Mouse (Mus musculus): ENCODE data around the gene Olfr573-ps1. TPM values are rescaled to one million over a fixed set of nuclear protein-coding genes. Genes with fewer than 3 reads are reported as not detected.

Gene Olfr573-ps1
- not detected in 2 replicates for polyA plus RNA-seq (2015; fragmentation: Nextera tagmentation; extraction: Ambion mirVana)

DNA sequence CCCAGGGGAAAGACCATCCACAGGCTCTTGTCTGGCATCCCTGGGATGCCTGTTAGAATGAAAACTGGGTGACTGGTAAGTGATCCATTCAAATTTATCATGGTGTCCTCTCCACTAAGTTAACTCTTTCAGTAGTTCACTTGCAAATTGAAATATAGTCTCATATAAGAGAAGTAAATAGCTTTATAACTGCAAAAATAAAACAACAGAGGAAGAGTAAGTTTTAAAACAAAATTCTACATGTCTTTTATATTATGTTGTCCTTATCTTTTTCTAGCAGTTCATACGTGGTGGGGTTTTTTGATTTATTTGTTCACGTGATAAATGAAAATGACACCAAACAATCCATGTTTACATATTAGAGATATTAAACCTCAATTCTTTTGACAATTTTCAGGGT, at the start of gene Olfr573-ps1:
Olfr573-ps1 (minus strand) TSS at position 101 of the 400 bp plus-strand sequence.
- Histone ChIP-seq H3K4me2 (no peak within 1 kb of the TSS), H3K4me1 (no peaks in the 10 kb centered on the region), H3K9me3 (no peaks in the 10 kb centered on the region), H3K27ac (no peak within 1 kb of the TSS), H3K4me3 (no peak within 1 kb of the TSS), H3K9ac (no peak within 1 kb of the TSS), H3K27me3 (replicated peaks) (no peaks in the 10 kb centered on the region), H3K36me3 (replicated peaks) (no peaks in the 10 kb centered on the region)
- no peak for ATAC-seq (replicated peaks)
- WGBS, result 86% methylated on average over 2 of the region's 2 CpGs

- H3K4me3 ChIP-seq, result no peak within 1 kb of the TSS
- no peak within 1 kb of the TSS for H3K27ac ChIP-seq
- 76% methylated on average over 3 of the region's 3 CpGs for WGBS
- no peaks in the 10 kb centered on the region for H3K36me3 ChIP-seq (replicated peaks)
- H3K9me3 ChIP-seq, result no peaks in the 10 kb centered on the region
- no peak for ATAC-seq (replicated peaks)
- H3K4me2 ChIP-seq, result no peak within 1 kb of the TSS
- H3K27me3 ChIP-seq (replicated peaks), result no peaks in the 10 kb centered on the region
- H3K4me1 ChIP-seq, result no peaks in the 10 kb centered on the region
- H3K9ac ChIP-seq, result no peak within 1 kb of the TSS
Measured at GRCm38 (mm10) chr7:102989224-102989623, 46.8 kb upstream of the Olfr573-ps1 start, which contains the start of gene Olfr578. Olfr578 (minus strand) TSS chr7:102989324.

DNA sequence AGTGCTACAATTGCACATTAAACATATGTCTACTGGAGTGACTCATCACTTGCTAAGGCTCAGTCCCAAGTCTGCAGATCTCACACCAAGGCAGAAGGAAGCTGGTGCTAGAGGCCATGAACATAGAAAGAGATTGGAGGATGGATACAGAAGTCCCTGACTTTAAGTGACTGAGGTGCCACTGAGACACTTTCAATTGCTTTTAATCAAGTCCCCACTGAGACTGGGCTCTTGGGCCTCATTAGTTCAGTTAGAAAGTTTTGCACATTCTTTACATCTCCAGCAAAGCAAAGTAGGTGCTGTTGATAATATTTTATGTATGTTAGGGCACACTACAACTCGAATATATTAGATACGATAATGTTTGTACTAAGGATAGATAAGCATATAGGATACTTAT, 33.5 kb upstream of the Olfr573-ps1 start, which contains the start of gene Olfr577:
Olfr577 (minus strand) TSS at position 101 of the 400 bp plus-strand sequence.
- ATAC-seq (replicated peaks), result no peak
- Histone ChIP-seq H3K4me1 (no peaks in the 10 kb centered on the region), H3K27ac (no peak within 1 kb of the TSS), H3K4me2 (no peak within 1 kb of the TSS), H3K27me3 (replicated peaks) (no peaks in the 10 kb centered on the region), H3K9ac (no peak within 1 kb of the TSS), H3K9me3 (no peaks in the 10 kb centered on the region), H3K36me3 (replicated peaks) (no peaks in the 10 kb centered on the region), H3K4me3 (no peak within 1 kb of the TSS)
- 84% methylated on average over 2 of the region's 2 CpGs for WGBS

GRCm38 (mm10) chr7:102974399-102974798, 32.0 kb upstream of the Olfr573-ps1 start:
- Histone ChIP-seq H3K4me2 (no peak overlapping the region), H3K4me3 (no peak overlapping the region), H3K4me1 (no peaks in the 10 kb centered on the region), H3K36me3 (replicated peaks) (no peaks in the 10 kb centered on the region), H3K27me3 (replicated peaks) (no peaks in the 10 kb centered on the region), H3K9ac (no peak overlapping the region), H3K9me3 (no peaks in the 10 kb centered on the region), H3K27ac (no peak overlapping the region)
- 48% methylated on average over 1 of the region's 1 CpGs for WGBS
- no peak for ATAC-seq (replicated peaks)

DNA sequence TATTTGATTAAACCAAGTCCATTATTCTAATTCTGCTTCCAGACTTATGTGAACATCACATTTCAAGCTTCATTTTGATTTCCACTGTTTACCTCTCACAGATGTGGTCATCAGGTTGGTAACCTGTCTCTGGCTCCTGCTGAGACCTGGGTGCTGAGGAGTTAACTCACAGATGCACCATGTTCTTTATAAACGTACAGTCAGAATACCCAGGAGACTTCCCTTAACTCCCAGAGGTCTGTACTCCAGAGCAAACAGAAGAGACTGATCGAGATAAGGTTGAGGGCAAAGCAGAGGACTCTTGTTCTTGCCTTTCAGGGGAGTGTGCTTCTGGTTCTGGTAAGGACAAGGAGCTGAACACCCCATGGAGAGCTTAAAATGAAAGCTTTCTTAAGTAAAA, 20.0 kb upstream of the Olfr573-ps1 start, which contains the start of gene Olfr576:
Olfr576 (plus strand) TSS at position 301 of the 400 bp plus-strand sequence.
- ATAC-seq (replicated peaks), result no peak
- 63% methylated on average over 2 of the region's 2 CpGs for WGBS

DNA sequence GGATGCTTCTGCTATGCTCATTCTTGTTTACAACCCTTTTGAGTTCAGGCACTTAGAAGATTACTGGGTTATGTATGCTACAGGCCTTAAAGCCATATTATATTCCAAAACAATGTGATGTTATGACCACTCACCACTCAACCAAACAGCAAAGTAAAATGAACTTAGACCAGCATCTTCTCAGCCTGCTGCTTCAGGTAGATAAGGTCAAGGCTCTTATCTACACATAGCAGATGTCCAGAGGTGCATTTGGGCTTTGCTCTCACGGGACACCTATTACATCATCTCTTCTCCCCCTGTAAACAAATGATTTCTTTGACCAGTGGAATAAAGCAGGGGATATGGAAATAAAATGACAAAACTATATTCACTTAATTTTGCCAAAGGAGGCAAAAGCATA, 16.2 kb upstream of the Olfr573-ps1 start, which contains the start of gene Olfr575:
Olfr575 (minus strand) TSS at position 183 of the 400 bp plus-strand sequence.
- Histone ChIP-seq H3K27me3 (replicated peaks) (no peaks in the 10 kb centered on the region), H3K9ac (no peak within 1 kb of the TSS), H3K4me1 (no peaks in the 10 kb centered on the region), H3K27ac (no peak within 1 kb of the TSS), H3K4me3 (no peak within 1 kb of the TSS), H3K9me3 (no peaks in the 10 kb centered on the region), H3K4me2 (no peak within 1 kb of the TSS), H3K36me3 (replicated peaks) (no peaks in the 10 kb centered on the region)
- 76% methylated on average over 1 of the region's 1 CpGs for WGBS
- ATAC-seq (replicated peaks), result no peak

More for the DNA sequence above, 20.0 kb upstream of the Olfr573-ps1 start, which contains the start of gene Olfr576:
- Histone ChIP-seq H3K27me3 (replicated peaks) (no peaks in the 10 kb centered on the region), H3K9ac (no peak within 1 kb of the TSS), H3K9me3 (no peaks in the 10 kb centered on the region), H3K4me1 (no peaks in the 10 kb centered on the region), H3K36me3 (replicated peaks) (no peaks in the 10 kb centered on the region), H3K27ac (no peak within 1 kb of the TSS), H3K4me2 (no peak within 1 kb of the TSS), H3K4me3 (no peak within 1 kb of the TSS)

DNA sequence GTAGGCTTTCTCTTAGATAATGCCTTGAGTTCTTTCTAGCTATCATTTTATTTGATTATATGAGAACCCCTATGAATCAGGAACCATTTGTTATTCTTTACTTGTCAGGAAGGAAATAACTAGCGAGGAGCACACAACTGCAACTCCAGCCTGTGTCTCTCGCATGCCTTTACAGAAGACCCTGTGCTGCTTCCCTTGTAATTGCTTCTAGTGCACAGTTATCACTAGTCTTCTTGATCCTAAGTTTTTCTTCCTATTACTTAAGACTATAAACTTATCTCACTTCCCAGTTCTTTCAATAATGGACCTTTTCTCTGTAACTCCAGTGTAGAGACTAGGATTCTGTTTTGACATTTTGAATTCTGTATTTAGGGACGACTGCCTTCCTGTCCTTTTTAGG, 15.8 kb upstream of the Olfr573-ps1 start:
- ATAC-seq (replicated peaks), result no peak
- Histone ChIP-seq H3K4me2 (no peak overlapping the region), H3K27ac (no peak overlapping the region), H3K27me3 (replicated peaks) (no peaks in the 10 kb centered on the region), H3K9ac (no peak overlapping the region), H3K4me1 (no peaks in the 10 kb centered on the region), H3K36me3 (replicated peaks) (no peaks in the 10 kb centered on the region), H3K9me3 (no peaks in the 10 kb centered on the region), H3K4me3 (no peak overlapping the region)
- 86% methylated on average over 3 of the region's 3 CpGs for WGBS

DNA sequence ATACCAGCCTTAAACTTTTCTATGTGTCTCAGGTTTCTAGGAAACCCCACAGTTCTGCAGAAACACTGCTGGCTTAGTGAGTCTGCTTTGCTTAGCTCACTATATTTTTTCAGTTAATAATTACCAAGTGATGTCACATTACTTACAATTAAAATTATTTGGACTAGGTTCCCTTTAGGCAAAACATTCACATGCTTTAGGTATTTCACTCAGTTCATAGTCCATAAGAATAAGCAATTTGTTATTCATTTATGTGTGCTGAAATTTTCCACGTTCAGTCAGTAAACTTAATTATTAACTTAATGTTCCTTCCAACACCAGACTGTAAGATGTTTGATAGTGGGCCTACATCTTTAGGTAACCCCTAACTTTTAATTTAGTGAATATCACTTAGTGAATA, 8.4 kb upstream of the Olfr573-ps1 start:
- Histone ChIP-seq H3K27ac (no peak overlapping the region), H3K36me3 (replicated peaks) (no peaks in the 10 kb centered on the region), H3K4me3 (no peak overlapping the region), H3K4me1 (no peaks in the 10 kb centered on the region), H3K9me3 (no peaks in the 10 kb centered on the region), H3K9ac (no peak overlapping the region), H3K27me3 (replicated peaks) (no peaks in the 10 kb centered on the region), H3K4me2 (no peak overlapping the region)
- no peak for ATAC-seq (replicated peaks)
- 79% methylated on average over 1 of the region's 1 CpGs for WGBS

- H3K4me2 ChIP-seq, result no peak within 1 kb of the TSS
- no peaks in the 10 kb centered on the region for H3K36me3 ChIP-seq (replicated peaks)
- WGBS, result 94% methylated on average over 1 of the region's 1 CpGs
- H3K27ac ChIP-seq, result no peak within 1 kb of the TSS
- no peak within 1 kb of the TSS for H3K9ac ChIP-seq
- H3K4me1 ChIP-seq, result no peaks in the 10 kb centered on the region
- no peaks in the 10 kb centered on the region for H3K27me3 ChIP-seq (replicated peaks)
- no peak for ATAC-seq (replicated peaks)
- no peaks in the 10 kb centered on the region for H3K9me3 ChIP-seq
- H3K4me3 ChIP-seq, result no peak within 1 kb of the TSS
Measured at GRCm38 (mm10) chr7:102948167-102948566, 5.8 kb upstream of the Olfr573-ps1 start, which contains the start of gene Olfr574. Olfr574 (plus strand) TSS chr7:102948467.

- Histone ChIP-seq H3K36me3 (replicated peaks) (no peaks in the 10 kb centered on the region), H3K4me2 (no peak overlapping the region), H3K4me3 (no peak overlapping the region), H3K4me1 (no peaks in the 10 kb centered on the region), H3K9me3 (no peaks in the 10 kb centered on the region), H3K9ac (no peak overlapping the region), H3K27ac (no peak overlapping the region), H3K27me3 (replicated peaks) (no peaks in the 10 kb centered on the region)
- no peak for ATAC-seq (replicated peaks)
- 91% methylated on average over 1 of the region's 1 CpGs for WGBS
Measured at GRCm38 (mm10) chr7:102943417-102943816, 1.0 kb upstream of the Olfr573-ps1 start.

DNA sequence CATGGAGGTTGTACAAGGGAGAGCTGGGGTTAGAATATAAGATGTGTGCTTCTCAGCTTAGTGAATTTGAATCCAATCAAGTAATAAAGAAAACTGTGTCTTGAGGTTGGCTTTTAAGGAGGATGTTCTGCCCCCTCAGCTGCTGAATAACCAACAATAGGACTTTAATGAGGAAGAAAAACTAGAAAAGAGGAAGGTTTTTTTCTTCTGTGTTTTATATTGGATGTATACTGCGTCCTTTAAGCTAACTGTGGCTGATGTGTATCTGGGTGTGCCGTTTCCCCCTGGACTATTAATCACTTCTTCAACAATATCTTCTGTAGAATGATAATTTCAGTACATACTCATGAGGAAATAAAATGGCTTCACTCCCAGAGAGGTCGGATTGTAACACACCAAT, 15.3 kb downstream of the Olfr573-ps1 start:
- no peaks in the 10 kb centered on the region for H3K36me3 ChIP-seq (replicated peaks)
- no peak overlapping the region for H3K27ac ChIP-seq
- H3K4me1 ChIP-seq, result no peaks in the 10 kb centered on the region
- H3K4me2 ChIP-seq, result no peak overlapping the region
- no peaks in the 10 kb centered on the region for H3K27me3 ChIP-seq (replicated peaks)
- H3K9me3 ChIP-seq, result no peaks in the 10 kb centered on the region
- WGBS, result 81% methylated on average over 3 of the region's 3 CpGs
- ATAC-seq (replicated peaks), result no peak
- no peak overlapping the region for H3K9ac ChIP-seq
- H3K4me3 ChIP-seq, result no peak overlapping the region

DNA sequence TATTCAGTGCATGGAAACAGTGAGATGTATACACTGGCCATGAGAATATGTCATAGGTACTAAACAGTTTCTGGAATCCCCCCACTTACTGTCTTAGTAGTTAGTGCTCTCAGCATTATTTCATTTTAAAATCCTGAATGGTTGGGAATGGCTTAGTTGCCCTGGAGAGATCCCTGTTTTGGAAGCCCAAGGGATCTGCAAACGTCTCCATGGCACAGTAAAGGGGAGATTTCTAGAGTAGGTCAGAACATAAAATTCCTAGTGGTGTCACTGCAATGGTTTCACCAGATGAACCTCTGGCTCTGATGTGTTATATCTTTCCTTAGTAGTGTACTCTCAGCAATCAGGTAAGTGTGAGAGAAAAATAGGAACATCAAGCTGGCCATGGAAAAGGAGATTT, 18.3 kb downstream of the Olfr573-ps1 start, which contains the start of gene Olfr572:
Olfr572 (plus strand) TSS at position 301 of the 400 bp plus-strand sequence.
- no peak for ATAC-seq (replicated peaks)

DNA sequence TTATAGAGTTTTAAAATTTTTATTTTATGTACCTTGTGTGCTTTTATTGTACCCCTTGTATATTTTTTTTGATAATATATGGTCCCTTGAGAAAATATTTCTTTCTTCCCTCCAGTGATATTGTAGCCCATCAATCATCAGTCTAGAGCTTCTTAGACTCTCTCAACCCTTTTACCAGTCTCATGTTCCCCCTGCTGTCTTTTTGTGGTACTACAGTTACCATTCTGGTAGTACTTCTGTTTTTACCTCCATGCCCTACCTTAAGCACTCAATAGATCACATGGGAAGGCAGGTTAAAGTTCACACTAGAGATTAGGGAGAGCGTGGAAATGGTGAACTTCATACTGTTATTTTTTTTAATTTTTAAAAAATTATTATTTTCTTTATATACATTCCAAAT, 22.7 kb downstream of the Olfr573-ps1 start:
- 15% methylated on average over 1 of the region's 1 CpGs for WGBS
- H3K4me1 ChIP-seq, result no peaks in the 10 kb centered on the region

More for the DNA sequence above, 18.3 kb downstream of the Olfr573-ps1 start, which contains the start of gene Olfr572:
- H3K4me1 ChIP-seq, result no peaks in the 10 kb centered on the region
- H3K36me3 ChIP-seq (replicated peaks), result no peaks in the 10 kb centered on the region
- H3K4me3 ChIP-seq, result no peak within 1 kb of the TSS
- no peak within 1 kb of the TSS for H3K9ac ChIP-seq
- 74% methylated on average over 1 of the region's 1 CpGs for WGBS
- H3K27me3 ChIP-seq (replicated peaks), result no peaks in the 10 kb centered on the region
- no peak within 1 kb of the TSS for H3K27ac ChIP-seq
- no peak within 1 kb of the TSS for H3K4me2 ChIP-seq
- no peaks in the 10 kb centered on the region for H3K9me3 ChIP-seq

More for the DNA sequence above, 22.7 kb downstream of the Olfr573-ps1 start:
- H3K9ac ChIP-seq, result no peak overlapping the region
- H3K4me3 ChIP-seq, result no peak overlapping the region
- no peaks in the 10 kb centered on the region for H3K9me3 ChIP-seq
- no peaks in the 10 kb centered on the region for H3K36me3 ChIP-seq (replicated peaks)
- H3K27me3 ChIP-seq (replicated peaks), result no peaks in the 10 kb centered on the region
- H3K27ac ChIP-seq, result no peak overlapping the region
- H3K4me2 ChIP-seq, result no peak overlapping the region
- ATAC-seq (replicated peaks), result peak; percentile 79

Measured in midbrain, embryonic 15.5 days (tissue).